Mouse (Mus musculus): ENCODE measurements at regions not wholly inside any gene's neighbourhood (a gene's known extent, or its start where the extent isn't known, plus 50 kb on each side); places are given as distances from the start of the nearest gene placed in this dataset.

DNA sequence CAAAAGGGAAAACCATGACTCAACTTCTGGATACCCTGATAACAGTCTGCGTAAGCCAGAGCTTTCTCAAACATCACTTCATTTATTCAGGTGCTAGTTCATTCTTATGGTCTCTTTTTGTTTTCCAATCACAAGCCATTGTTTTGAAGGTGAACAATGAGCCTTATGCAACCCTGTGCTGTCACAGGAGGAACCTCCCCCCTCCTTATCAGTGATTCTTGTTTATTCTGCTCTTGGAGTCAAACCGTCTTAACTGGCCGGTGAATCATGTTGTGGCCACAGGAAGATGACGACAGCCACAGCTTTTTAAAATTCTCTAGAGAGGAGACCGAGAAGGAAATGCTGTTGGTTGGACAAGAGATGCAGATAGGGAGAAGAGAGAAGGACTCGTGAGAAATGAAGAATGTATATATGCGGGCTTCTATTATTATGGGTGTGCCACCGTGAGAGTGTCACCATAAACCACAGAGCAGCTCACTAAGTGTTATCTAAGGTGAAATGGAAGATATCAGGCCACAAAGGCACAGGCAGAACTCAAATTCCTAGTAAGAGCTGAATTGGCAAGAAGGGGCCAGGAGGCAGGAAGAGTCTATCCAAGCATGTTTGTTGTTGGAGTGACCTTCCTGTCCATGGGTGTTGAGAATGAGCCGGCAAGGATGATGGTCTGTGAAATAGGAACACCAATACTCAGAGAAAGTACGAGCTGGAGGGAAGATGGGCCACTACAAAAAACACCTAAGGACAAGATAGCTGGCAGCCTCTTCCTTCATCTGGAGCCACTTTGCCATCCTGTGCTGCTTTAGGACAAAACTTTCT, 151.8 kb downstream of the Kdr start:
- H3K9ac ChIP-seq: no peak overlapping the region
- no peaks in the 10 kb centered on the region for H3K36me3 ChIP-seq
- H3K27me3 ChIP-seq: 0 out of 2 replicates have a peak, but pooled peaks cover 3% of the 10 kb centered on the region
- ATAC-seq (ENCODE audit: low FRiP score): no peak
- H3K4me2 ChIP-seq (replicated peaks): no peak overlapping the region
- H3K9me3 ChIP-seq (replicated peaks): no peaks in the 10 kb centered on the region
- peaks cover 6% of the 10 kb centered on the region; the same call in 1 of the 2 replicates for H3K4me1 ChIP-seq
- H3K4me3 ChIP-seq: no peak overlapping the region
- 70% methylated on average over 10 of the region's 10 CpGs for WGBS
- no peak overlapping the region for H3K27ac ChIP-seq

DNA sequence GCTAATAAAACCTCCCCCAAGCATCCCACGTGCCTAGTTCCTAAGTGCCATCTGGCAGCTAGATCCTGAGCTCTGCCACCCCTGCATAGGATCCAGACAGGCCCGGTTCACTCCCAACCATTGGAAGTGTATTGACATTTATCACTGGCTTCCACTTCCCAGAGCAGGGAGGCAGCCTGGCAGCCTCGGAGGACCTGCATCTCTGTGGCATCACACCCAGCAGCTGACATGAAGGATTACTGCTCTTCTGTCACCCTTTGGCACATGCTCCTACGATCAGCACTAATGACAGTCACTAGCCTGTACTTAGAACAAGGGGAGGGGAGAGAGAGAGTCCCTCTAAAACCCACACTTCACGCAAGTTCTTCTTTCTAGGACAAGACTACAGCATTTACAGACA, 152.7 kb downstream of the Kdr start:
- no peak overlapping the region for H3K4me3 ChIP-seq
- H3K4me2 ChIP-seq (replicated peaks): no peak overlapping the region
- H3K4me1 ChIP-seq: peaks cover 6% of the 10 kb centered on the region; the same call in 1 of the 2 replicates
- ATAC-seq (ENCODE audit: low FRiP score): no peak
- no peak overlapping the region for H3K9ac ChIP-seq
- H3K36me3 ChIP-seq: no peaks in the 10 kb centered on the region
- 68% methylated on average over 5 of the region's 5 CpGs for WGBS
- H3K27ac ChIP-seq: no peak overlapping the region
- H3K27me3 ChIP-seq: no peaks in the 10 kb centered on the region
- H3K9me3 ChIP-seq (replicated peaks): no peaks in the 10 kb centered on the region

DNA sequence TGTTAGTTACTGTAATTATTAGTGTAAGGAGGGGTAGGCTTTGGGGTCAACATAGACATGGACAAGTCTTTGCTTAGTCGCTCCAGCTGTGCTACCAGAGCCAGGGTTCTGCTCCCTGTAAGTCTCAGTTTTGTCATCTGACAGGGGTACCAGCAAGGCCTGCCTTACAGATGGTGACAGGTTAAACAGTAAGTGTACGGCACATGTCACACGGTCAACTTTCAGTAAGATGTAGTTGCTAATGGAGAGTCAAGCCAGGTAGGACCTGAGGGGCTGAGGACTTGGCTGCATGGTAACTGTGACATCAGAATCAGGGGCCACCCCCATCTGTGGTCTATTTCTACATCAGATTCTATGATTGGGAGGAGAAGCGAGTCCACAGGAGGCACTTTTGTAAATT, 153.6 kb downstream of the Kdr start:
- H3K9me3 ChIP-seq (replicated peaks): no peaks in the 10 kb centered on the region
- 86% methylated on average over 4 of the region's 4 CpGs for WGBS
- no peak overlapping the region for H3K27ac ChIP-seq
- ATAC-seq (ENCODE audit: low FRiP score): no peak
- H3K4me3 ChIP-seq: no peak overlapping the region
- no peaks in the 10 kb centered on the region for H3K4me1 ChIP-seq
- no peak overlapping the region for H3K4me2 ChIP-seq (replicated peaks)
- no peaks in the 10 kb centered on the region for H3K36me3 ChIP-seq
- H3K27me3 ChIP-seq: no peaks in the 10 kb centered on the region
- H3K9ac ChIP-seq: no peak overlapping the region

DNA sequence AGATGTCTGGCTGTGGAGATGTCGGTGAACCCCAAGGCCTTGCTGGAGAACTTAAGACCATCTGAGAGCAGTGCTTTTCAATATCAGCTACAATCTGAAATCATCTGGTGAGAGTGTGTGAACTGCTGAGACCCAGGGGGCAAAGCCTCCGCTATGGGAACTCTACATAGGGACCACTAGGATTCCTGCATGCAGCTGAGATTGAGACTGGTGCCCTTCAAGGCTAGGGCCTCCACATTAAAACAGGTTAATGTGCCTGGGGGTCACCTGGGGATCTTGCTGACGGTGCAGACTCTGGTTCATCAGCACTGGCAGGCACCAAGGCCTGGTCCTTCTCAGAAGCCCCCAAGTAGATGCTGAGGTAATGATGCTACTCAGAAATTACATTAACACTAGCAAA, 154.6 kb downstream of the Kdr start:
- Histone ChIP-seq H3K36me3 (no peaks in the 10 kb centered on the region), H3K4me3 (no peak overlapping the region), H3K27me3 (no peaks in the 10 kb centered on the region), H3K9ac (no peak overlapping the region), H3K4me2 (replicated peaks) (no peak overlapping the region), H3K4me1 (no peaks in the 10 kb centered on the region), H3K9me3 (replicated peaks) (no peaks in the 10 kb centered on the region), H3K27ac (no peak overlapping the region)
- WGBS: 89% methylated on average over 3 of the region's 3 CpGs
- ATAC-seq (ENCODE audit: low FRiP score): no peak

DNA sequence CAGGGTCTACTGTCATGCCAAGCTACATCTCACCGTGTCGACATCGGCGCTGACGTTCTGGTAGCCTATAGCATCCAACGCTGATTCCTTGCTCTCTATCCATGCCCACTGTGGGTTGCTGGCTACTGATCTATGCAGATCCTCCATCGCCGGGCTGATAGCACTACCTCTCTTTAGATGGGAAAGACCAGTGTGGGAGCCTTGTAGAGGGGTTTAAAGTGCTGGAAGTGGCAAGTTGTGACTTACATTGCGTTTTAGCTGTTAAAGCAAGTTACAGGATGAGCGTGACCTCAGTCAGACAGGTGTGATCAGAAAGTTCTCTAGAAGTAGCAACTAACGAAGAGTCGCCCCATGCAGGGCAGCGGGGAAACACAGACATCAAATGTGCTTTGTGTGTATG, 160.9 kb downstream of the Kdr start:
- WGBS: 96% methylated on average over 13 of the region's 13 CpGs

DNA sequence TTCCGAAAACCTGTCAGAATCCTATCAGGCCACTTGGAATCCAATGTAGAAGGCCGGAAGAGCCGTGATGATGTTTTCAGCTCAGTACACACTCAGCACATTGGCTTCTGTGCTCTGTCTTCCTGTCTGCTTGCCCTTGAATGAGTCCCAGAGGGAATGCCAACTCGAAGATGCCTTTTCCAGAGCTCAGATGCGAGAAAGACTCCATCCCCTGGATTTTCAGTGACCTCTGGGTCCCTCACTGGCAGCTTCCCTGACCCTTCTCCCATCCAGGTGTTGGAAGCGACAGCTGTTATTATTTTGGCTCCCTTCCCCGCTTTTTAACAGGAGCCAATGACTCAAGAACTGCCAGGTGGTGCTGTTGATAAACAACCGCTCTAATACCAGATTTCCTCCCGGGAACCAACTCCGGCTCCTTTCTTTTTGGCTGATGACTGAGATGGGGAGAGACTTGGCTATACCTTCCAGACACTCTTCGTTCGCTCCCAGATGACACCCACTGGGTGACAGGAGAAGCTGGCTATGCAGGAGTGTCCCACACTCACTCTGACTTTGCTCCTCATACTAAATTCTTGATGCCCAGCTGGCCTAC, 163.8 kb downstream of the Kdr start:
- H3K4me1 ChIP-seq: no peaks in the 10 kb centered on the region
- no peak overlapping the region for H3K4me2 ChIP-seq (replicated peaks)
- H3K9ac ChIP-seq: no peak overlapping the region
- WGBS: 78% methylated on average over 12 of the region's 12 CpGs
- no peaks in the 10 kb centered on the region for H3K36me3 ChIP-seq
- H3K27me3 ChIP-seq: no peaks in the 10 kb centered on the region
- no peak for ATAC-seq (ENCODE audit: low FRiP score)
- H3K4me3 ChIP-seq: no peak overlapping the region
- H3K9me3 ChIP-seq (replicated peaks): no peaks in the 10 kb centered on the region
- H3K27ac ChIP-seq: no peak overlapping the region

More for the DNA sequence above, 160.9 kb downstream of the Kdr start:
- no peak overlapping the region for H3K9ac ChIP-seq
- H3K4me3 ChIP-seq: no peak overlapping the region
- ATAC-seq (ENCODE audit: low FRiP score): no peak
- H3K4me2 ChIP-seq (replicated peaks): no peak overlapping the region
- no peaks in the 10 kb centered on the region for H3K36me3 ChIP-seq
- H3K9me3 ChIP-seq (replicated peaks): no peaks in the 10 kb centered on the region
- no peak overlapping the region for H3K27ac ChIP-seq
- H3K4me1 ChIP-seq: no peaks in the 10 kb centered on the region
- no peaks in the 10 kb centered on the region for H3K27me3 ChIP-seq

DNA sequence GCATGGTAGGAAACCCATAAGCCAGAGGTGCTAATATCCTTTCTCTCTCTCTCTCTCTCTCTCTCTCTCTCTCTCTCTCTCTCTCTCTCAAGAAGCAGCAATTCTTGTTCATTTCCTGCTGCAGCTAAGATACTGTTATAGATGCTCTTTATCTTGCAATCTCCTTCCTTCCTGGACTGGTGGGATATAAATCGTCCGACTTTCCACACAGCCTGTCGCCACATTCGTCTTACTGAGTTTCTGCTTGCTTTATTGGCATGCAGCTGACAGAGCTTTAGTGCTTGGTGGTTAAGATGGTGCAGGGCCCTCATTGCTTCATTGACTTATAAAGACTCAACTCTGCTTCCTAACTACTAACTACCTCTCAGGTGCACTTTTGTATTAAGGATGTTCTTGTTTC, 165.6 kb downstream of the Kdr start:
- H3K9me3 ChIP-seq (replicated peaks): no peaks in the 10 kb centered on the region
- 73% methylated on average over 4 of the region's 4 CpGs for WGBS
- H3K4me3 ChIP-seq: no peak overlapping the region
- no peak overlapping the region for H3K27ac ChIP-seq
- no peaks in the 10 kb centered on the region for H3K4me1 ChIP-seq
- H3K4me2 ChIP-seq (replicated peaks): no peak overlapping the region
- H3K36me3 ChIP-seq: no peaks in the 10 kb centered on the region
- H3K27me3 ChIP-seq: no peaks in the 10 kb centered on the region
- ATAC-seq (ENCODE audit: low FRiP score): no peak
- H3K9ac ChIP-seq: no peak overlapping the region

DNA sequence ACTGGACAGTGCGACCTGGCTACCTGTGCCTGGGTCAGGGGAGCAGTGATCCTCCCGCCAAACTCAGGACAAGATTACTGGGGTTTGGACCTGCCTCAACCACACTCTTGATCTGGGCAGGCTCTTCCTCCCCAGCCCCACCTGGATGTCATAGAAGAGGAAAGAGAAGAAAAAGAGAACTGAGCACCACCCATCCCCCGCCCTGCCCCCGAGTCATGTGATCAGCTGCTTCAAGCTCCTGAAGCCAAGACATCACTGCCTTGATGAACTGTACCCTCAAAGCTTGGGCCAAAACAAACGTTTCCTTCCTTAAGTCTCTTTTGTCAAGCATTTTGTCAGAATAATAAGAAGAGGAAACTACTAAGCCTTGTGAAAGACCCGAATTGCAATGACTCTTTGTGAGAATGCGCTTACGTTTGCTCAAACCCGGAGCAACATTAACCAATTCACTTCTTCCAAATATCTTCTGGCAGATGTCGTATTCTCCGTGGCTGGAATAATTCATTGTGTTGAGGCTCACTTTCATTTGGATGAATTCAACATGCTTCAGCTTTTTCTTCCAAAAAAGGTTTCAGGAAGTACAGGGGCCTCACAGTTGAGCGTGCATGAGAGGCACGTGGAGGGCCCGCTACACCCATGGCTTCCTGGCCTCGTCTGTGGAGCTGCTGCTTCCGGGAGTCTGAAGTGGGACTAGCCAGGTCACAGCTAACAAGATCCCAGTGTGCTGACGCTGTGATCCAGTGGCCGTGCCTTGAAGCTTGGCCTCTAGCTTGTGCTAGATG, 169.5 kb downstream of the Kdr start:
- no peak for ATAC-seq (ENCODE audit: low FRiP score)
- no peaks in the 10 kb centered on the region for H3K27me3 ChIP-seq
- H3K4me1 ChIP-seq: no peaks in the 10 kb centered on the region
- no peaks in the 10 kb centered on the region; the same call in 1 of the 2 replicates for H3K9me3 ChIP-seq (replicated peaks)
- H3K27ac ChIP-seq: no peak overlapping the region
- H3K9ac ChIP-seq: no peak overlapping the region
- H3K36me3 ChIP-seq: no peaks in the 10 kb centered on the region
- H3K4me3 ChIP-seq: no peak overlapping the region
- no peak overlapping the region for H3K4me2 ChIP-seq (replicated peaks)
- 87% methylated on average over 18 of the region's 18 CpGs for WGBS

DNA sequence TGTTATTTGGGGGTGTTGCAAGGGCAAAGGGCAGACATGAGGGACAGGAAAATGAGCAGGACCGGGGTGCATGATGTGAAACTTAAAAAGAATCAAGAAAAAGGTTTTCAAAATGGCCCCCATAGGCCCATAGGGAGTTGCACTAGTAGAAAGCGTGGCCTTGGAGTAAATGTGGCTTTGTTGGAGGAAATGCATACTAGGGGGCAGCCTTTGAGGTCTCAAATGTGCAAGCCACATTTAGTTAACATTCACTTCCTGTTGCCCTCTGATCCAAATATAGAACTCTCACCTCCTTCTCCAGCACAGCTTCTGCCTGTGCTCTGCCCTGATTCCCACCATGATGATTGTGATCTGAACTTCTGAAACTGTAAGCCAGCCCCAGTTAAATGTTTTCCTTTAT, 173.2 kb downstream of the Kdr start:
- ATAC-seq (ENCODE audit: low FRiP score): no peak
- Histone ChIP-seq H3K9me3 (replicated peaks) (no peaks in the 10 kb centered on the region; the same call in 1 of the 2 replicates), H3K9ac (no peak overlapping the region), H3K36me3 (no peaks in the 10 kb centered on the region), H3K27ac (no peak overlapping the region), H3K4me3 (no peak overlapping the region), H3K27me3 (no peaks in the 10 kb centered on the region), H3K4me1 (no peaks in the 10 kb centered on the region), H3K4me2 (replicated peaks) (no peak overlapping the region)
- WGBS: 74% methylated on average over 2 of the region's 2 CpGs

DNA sequence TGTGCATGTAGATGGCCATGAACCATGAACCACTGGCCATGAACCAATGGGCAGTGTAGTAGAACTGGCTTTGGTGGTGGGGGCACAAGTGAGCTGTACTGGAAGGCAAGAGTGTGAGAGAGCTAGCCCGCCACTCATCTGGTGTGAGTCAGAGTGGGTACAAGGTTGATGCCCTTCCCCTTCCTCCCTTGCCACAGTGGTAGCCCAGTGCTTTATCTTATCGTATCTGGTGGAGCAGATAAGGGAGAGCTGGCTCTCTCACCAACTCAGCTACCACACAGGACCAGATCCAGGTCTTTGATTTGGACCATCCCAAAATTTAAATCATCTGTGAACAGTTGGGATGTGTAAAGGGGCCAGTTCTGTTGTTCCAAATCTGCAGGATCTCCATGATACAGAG, 173.9 kb downstream of the Kdr start:
- Histone ChIP-seq H3K36me3 (no peaks in the 10 kb centered on the region), H3K4me1 (peaks cover 4% of the 10 kb centered on the region; the same call in 1 of the 2 replicates), H3K9me3 (replicated peaks) (no peaks in the 10 kb centered on the region; the same call in 1 of the 2 replicates), H3K4me2 (replicated peaks) (no peak overlapping the region), H3K4me3 (no peak overlapping the region), H3K9ac (no peak overlapping the region), H3K27ac (no peak overlapping the region), H3K27me3 (no peaks in the 10 kb centered on the region)
- 92% methylated on average over 2 of the region's 2 CpGs for WGBS
- ATAC-seq (ENCODE audit: low FRiP score): no peak

DNA sequence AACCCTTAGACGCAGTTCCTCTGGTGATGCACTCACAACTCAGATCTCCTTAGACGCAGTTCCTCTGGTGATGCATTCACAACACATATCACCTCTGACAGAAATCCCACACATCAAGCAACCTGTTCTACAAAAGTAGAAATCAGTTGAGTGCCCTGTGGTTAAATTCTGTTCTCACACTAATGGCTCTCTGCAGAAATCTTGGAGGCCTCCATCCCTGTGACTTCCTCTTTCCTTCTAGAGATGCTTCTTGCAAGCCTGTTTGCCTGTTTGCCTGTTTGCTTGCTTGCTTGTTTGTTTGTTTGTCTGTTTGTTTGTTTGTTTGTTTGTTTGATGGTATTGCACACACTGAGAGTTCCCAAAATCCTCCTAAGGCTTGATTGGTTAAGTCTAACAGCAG, 175.2 kb downstream of the Kdr start:
- Histone ChIP-seq H3K4me3 (no peak overlapping the region), H3K9ac (no peak overlapping the region), H3K27ac (no peak overlapping the region), H3K4me2 (replicated peaks) (no peak overlapping the region), H3K9me3 (replicated peaks) (no peaks in the 10 kb centered on the region; the same call in 1 of the 2 replicates), H3K27me3 (no peaks in the 10 kb centered on the region), H3K36me3 (no peaks in the 10 kb centered on the region), H3K4me1 (peaks cover 4% of the 10 kb centered on the region; the same call in 1 of the 2 replicates)
- ATAC-seq (ENCODE audit: low FRiP score): no peak
- 97% methylated on average over 2 of the region's 2 CpGs for WGBS

Data from hindbrain, embryonic 12.5 days (tissue).